Mouse (Mus musculus): ENCODE measurements around the gene Tmem205. TPM values are rescaled to one million over a fixed set of nuclear protein-coding genes. Genes with fewer than 3 reads are reported as not detected.
A peak's percentile ranks its signal among the peaks of the same experiment; 100 is the strongest.

The Tmem205 gene
- polyA plus RNA-seq (2015; fragmentation: Nextera tagmentation; extraction: Ambion mirVana): 56.5 and 61.0 TPM in 2 replicates

DNA sequence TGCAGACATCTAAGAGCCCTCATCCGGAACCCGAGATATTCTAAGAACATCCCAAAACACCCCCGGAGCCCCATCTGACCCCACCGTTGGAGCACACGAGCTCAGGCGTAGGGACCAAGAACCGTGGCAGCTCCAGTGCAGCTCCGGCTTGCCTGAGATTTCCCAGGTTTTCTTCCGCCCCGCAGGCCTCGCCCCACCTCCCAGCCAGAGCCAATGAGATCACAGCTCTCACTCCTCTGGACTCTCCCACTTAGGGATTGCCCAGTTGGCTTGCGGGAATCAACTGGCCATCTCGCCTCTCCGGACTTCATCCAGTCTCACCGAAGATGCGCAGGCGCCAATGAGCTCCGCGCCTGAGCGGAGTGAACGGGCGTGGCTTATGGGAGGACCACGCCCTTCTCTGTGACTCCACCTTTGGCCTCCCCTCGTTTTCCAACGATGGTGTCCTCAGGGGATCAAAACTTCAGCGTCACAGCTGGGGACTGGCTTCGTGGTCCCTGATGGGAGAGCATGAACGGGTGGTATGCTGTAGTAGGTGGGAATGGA lies at the start of gene Tmem205, which contains the start of gene Ccdc159:
Gene Tmem205 (minus strand): TSS at position 349 of the 546 bp plus-strand sequence.
Gene Ccdc159 (plus strand): TSS at position 264 of the 546 bp plus-strand sequence.
- Histone ChIP-seq H3K4me2 (ENCODE audit: low read length) (peak within 1 kb of the TSS; percentile 70), H3K4me3 (ENCODE audit: low read length) (peak within 1 kb of the TSS; percentile 58), H3K27ac (ENCODE audit: low read depth, low read length) (peak within 1 kb of the TSS; percentile 60), H3K27me3 (replicated peaks; ENCODE audit: control insufficient read depth, insufficient read depth, low read length) (no peaks in the 10 kb centered on the region), H3K4me1 (ENCODE audit: control insufficient read depth, insufficient read depth, low read depth, low read length) (peaks cover 9% of the 10 kb centered on the region), H3K9me3 (ENCODE audit: control insufficient read depth, low read length) (no peaks in the 10 kb centered on the region), H3K36me3 (ENCODE audit: control insufficient read depth, insufficient read depth, low read length) (no peaks in the 10 kb centered on the region), H3K9ac (ENCODE audit: low read depth, low read length) (peak within 1 kb of the TSS; percentile 78)
- WGBS: under 1% methylated on average over 28 of the region's 28 CpGs
- ATAC-seq: peak; percentile 98

DNA sequence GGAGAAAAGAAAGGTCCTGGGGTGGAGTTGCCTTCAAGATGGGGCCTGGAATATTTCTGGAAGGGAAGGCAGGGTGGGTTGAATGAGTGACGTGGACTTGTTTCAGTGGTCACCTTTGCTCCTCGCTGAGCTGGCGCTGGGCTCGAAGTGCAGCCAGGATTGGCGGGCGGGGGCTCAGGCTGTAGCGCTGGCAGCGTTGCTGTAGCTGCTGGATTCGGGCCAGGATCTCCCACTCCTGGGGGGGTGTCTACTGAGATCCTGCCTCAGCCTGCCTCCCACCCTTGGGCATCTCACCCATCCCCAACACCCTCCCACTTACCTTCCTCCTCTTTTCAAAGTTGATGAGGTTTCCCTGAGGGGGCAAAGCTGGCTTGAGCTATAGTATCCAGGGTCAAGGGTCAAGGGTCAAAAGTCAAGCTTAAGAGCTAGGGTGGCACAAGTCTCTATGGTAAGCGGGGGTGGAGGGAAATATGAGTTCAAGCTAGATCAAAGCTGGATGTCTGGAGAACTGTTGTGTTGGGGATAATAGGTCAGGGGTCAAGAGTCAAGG lies 49.3 kb upstream of the Tmem205 start:
- Histone ChIP-seq H3K36me3 (ENCODE audit: control insufficient read depth, insufficient read depth, low read length) (no peaks in the 10 kb centered on the region), H3K9me3 (ENCODE audit: control insufficient read depth, low read length) (no peaks in the 10 kb centered on the region), H3K4me1 (ENCODE audit: control insufficient read depth, insufficient read depth, low read depth, low read length) (no peaks in the 10 kb centered on the region), H3K4me3 (ENCODE audit: low read length) (no peak overlapping the region), H3K27me3 (replicated peaks; ENCODE audit: control insufficient read depth, insufficient read depth, low read length) (no peaks in the 10 kb centered on the region), H3K9ac (ENCODE audit: low read depth, low read length) (no peak overlapping the region), H3K4me2 (ENCODE audit: low read length) (no peak overlapping the region), H3K27ac (ENCODE audit: low read depth, low read length) (no peak overlapping the region)
- 89% methylated on average over 10 of the region's 10 CpGs for WGBS
- ATAC-seq: no peak

DNA sequence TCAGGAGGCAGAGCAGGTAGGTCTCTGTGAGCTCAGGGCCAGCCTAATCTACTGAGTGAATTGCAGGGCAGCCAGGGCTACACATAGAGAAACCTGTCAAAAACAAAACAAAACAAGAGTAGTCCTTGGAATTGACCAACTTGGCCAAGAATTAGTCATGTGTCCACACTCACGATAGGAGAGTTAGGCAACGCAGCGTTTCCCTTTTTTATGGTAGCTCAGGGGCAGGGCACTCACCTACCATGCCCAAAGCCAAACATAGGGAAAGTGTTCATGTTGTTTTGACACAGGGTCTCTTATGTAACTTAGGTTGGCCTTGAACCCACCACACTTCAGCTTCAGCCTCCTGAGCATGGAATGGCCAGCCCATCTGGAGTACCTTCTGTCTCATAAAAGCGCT lies 41.9 kb upstream of the Tmem205 start:
- Histone ChIP-seq H3K4me3 (ENCODE audit: low read length) (no peak overlapping the region), H3K9me3 (ENCODE audit: control insufficient read depth, low read length) (no peaks in the 10 kb centered on the region), H3K27ac (ENCODE audit: low read depth, low read length) (no peak overlapping the region), H3K9ac (ENCODE audit: low read depth, low read length) (no peak overlapping the region), H3K27me3 (replicated peaks; ENCODE audit: control insufficient read depth, insufficient read depth, low read length) (no peaks in the 10 kb centered on the region; the same call in 1 of the 2 replicates), H3K36me3 (ENCODE audit: control insufficient read depth, insufficient read depth, low read length) (no peaks in the 10 kb centered on the region), H3K4me1 (ENCODE audit: control insufficient read depth, insufficient read depth, low read depth, low read length) (no peaks in the 10 kb centered on the region), H3K4me2 (ENCODE audit: low read length) (no peak overlapping the region)
- WGBS: 94% methylated on average over 4 of the region's 4 CpGs
- no peak for ATAC-seq

DNA sequence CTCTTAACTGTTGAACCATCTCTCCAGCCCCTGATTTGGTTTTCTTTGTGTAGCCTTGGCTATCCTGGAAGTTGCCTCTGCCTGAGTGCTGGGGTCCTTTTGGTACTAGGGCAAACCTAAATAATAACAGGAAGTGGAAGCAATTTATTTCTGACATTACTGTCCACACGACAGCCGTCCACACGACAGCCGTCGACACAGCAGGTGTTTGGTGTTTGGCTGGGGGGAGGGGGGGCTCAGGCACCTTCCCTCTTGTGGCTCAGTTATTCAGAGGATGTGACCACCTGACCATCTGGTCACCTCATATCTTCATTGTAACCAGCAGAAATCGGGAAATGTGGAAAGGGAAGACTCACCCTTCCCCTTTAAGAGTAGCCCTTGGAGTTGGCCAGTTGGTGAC lies 41.5 kb upstream of the Tmem205 start:
- Histone ChIP-seq H3K36me3 (ENCODE audit: control insufficient read depth, insufficient read depth, low read length) (no peaks in the 10 kb centered on the region), H3K9me3 (ENCODE audit: control insufficient read depth, low read length) (no peaks in the 10 kb centered on the region), H3K4me2 (ENCODE audit: low read length) (no peak overlapping the region), H3K27me3 (replicated peaks; ENCODE audit: control insufficient read depth, insufficient read depth, low read length) (no peaks in the 10 kb centered on the region; the same call in 1 of the 2 replicates), H3K4me1 (ENCODE audit: control insufficient read depth, insufficient read depth, low read depth, low read length) (no peaks in the 10 kb centered on the region), H3K27ac (ENCODE audit: low read depth, low read length) (no peak overlapping the region), H3K9ac (ENCODE audit: low read depth, low read length) (no peak overlapping the region), H3K4me3 (ENCODE audit: low read length) (no peak overlapping the region)
- 69% methylated on average over 6 of the region's 6 CpGs for WGBS
- no peak for ATAC-seq

DNA sequence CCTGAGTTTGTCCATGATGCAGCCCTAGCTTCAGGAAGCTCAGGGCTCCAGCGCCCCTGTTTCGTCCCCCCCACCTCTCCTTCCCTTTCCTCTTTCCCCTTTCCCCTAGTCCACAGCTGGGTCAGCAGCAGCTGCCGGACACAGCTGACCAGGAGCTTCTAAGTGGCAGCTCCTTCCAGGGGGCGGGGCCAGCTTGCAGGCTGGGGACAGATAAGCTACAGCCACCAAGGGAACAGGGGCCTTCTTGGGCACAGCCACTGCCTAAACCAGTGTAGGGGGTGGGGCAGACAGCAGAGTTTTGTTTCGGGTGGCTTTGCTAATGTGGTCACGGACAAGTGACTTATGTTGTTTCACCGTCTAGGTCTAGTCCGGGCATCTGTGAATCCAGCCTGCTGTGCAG lies 36.1 kb upstream of the Tmem205 start, which contains the start of gene Epor:
Gene Epor (minus strand): TSS at position 90 of the 400 bp plus-strand sequence.
- peak within 1 kb of the TSS; percentile 41 for H3K9ac ChIP-seq (ENCODE audit: low read depth, low read length)
- H3K27me3 ChIP-seq (replicated peaks; ENCODE audit: control insufficient read depth, insufficient read depth, low read length): peaks cover 35% of the 10 kb centered on the region
- peak within 1 kb of the TSS; percentile 59 for H3K4me2 ChIP-seq (ENCODE audit: low read length)
- H3K36me3 ChIP-seq (ENCODE audit: control insufficient read depth, insufficient read depth, low read length): no peaks in the 10 kb centered on the region
- peak; percentile 35; the same call in 1 of the 2 replicates for ATAC-seq
- H3K9me3 ChIP-seq (ENCODE audit: control insufficient read depth, low read length): no peaks in the 10 kb centered on the region
- peaks cover 15% of the 10 kb centered on the region for H3K4me1 ChIP-seq (ENCODE audit: control insufficient read depth, insufficient read depth, low read depth, low read length)
- WGBS: 14% methylated on average over 8 of the region's 8 CpGs
- H3K4me3 ChIP-seq (ENCODE audit: low read length): peak within 1 kb of the TSS; percentile 41
- H3K27ac ChIP-seq (ENCODE audit: low read depth, low read length): no peak within 1 kb of the TSS

DNA sequence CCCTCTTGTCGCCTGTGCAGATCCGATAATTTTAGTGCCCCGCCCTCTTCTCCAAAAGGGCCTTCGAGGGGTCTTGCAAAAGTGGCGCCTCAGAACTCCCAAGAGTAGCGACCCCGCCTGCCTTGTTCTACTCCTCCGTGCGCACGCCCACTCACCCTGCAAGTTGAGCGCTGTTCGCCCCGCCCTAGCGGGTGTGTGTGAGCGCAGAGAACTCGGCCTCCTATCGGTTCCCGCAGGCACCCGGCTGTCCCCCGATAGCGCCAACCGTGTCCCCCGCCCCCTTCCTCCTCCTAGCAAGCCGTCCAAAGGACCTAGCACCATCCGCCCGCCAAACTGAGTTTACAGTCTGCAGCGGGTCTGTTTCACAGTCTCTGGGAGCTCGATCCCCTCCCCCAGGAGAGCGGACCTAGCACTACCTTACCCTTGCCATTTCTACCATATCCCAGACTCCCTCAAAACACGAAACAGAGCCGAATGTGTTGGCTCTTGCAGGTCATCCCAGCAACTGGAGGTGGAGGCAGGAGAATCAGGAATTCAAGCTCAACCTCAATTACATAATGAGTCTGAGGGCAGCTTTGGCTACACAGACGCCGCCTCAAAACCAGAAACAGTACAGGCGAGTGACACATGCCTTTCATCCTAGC lies 35.2 kb upstream of the Tmem205 start:
- peak; percentile 28; the same call in 1 of the 2 replicates for ATAC-seq
- no peak overlapping the region for H3K27ac ChIP-seq (ENCODE audit: low read depth, low read length)
- H3K9ac ChIP-seq (ENCODE audit: low read depth, low read length): peak overlapping the region; percentile 41
- no peaks in the 10 kb centered on the region for H3K9me3 ChIP-seq (ENCODE audit: control insufficient read depth, low read length)
- 4% methylated on average over 31 of the region's 34 CpGs for WGBS
- peak overlapping the region; percentile 59 for H3K4me2 ChIP-seq (ENCODE audit: low read length)
- peak overlapping the region; percentile 41 for H3K4me3 ChIP-seq (ENCODE audit: low read length)
- peaks cover 15% of the 10 kb centered on the region for H3K4me1 ChIP-seq (ENCODE audit: control insufficient read depth, insufficient read depth, low read depth, low read length)
- H3K27me3 ChIP-seq (replicated peaks; ENCODE audit: control insufficient read depth, insufficient read depth, low read length): peaks cover 35% of the 10 kb centered on the region
- H3K36me3 ChIP-seq (ENCODE audit: control insufficient read depth, insufficient read depth, low read length): no peaks in the 10 kb centered on the region

DNA sequence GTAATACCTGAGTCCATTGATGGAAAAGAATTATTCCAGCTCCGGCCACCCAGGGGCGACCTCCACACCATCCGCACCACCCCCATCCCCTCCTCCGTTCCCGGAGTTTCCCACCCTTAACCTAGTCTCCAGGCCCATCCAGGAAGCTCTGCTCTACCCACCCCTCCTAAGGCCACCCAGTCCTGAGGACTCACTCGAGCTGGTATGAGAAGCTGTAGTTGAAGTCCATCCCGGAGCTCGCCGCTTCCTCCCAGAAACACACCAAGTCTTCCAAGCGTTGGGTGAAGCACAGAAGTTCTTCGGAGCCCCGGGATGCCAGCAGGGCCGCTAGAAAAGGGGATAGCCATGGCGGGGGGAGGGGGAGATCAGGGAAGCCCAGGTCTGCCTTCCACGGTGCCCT lies 34.7 kb upstream of the Tmem205 start:
- WGBS: 0% methylated on average over 15 of the region's 15 CpGs
- H3K27ac ChIP-seq (ENCODE audit: low read depth, low read length): no peak overlapping the region
- peaks cover 15% of the 10 kb centered on the region for H3K4me1 ChIP-seq (ENCODE audit: control insufficient read depth, insufficient read depth, low read depth, low read length)
- H3K4me3 ChIP-seq (ENCODE audit: low read length): peak overlapping the region; percentile 41
- H3K9ac ChIP-seq (ENCODE audit: low read depth, low read length): peak overlapping the region; percentile 41
- peak overlapping the region; percentile 59 for H3K4me2 ChIP-seq (ENCODE audit: low read length)
- no peak for ATAC-seq
- H3K27me3 ChIP-seq (replicated peaks; ENCODE audit: control insufficient read depth, insufficient read depth, low read length): peaks cover 35% of the 10 kb centered on the region
- H3K36me3 ChIP-seq (ENCODE audit: control insufficient read depth, insufficient read depth, low read length): no peaks in the 10 kb centered on the region
- H3K9me3 ChIP-seq (ENCODE audit: control insufficient read depth, low read length): no peaks in the 10 kb centered on the region

DNA sequence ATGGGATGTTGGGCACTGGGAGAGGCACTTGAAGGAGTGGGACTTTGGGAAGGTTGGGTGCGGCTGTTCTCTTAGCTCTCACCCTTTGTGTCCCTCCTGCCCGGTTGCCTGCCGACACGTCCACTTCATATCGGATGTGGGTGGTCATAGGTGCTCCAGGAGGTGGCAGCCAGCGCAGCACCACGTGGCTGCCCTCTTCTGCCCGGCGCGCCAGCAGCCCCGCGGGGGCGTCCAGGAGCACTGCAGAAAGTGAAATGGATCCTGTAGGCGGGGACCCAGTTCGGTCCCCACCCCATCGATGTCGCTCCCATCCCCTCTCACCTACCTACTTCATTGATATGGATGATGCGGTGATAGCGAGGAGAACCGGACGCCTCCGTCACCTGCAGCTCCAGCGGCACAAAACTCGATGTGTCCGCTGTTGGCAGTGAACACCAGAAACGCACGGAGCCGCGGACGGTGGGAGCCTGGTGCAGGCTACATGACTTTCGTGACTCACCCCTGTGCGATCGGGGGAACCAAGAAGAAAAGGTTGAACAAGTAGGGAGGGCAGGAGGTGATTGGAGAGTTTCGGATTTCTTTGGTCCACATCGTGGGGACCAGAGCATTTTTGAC lies 34.1 kb upstream of the Tmem205 start:
- H3K27me3 ChIP-seq (replicated peaks; ENCODE audit: control insufficient read depth, insufficient read depth, low read length): peaks cover 35% of the 10 kb centered on the region
- H3K4me3 ChIP-seq (ENCODE audit: low read length): peak overlapping the region; percentile 41
- no peak overlapping the region for H3K27ac ChIP-seq (ENCODE audit: low read depth, low read length)
- 2% methylated on average over 35 of the region's 35 CpGs for WGBS
- no peaks in the 10 kb centered on the region for H3K36me3 ChIP-seq (ENCODE audit: control insufficient read depth, insufficient read depth, low read length)
- H3K4me1 ChIP-seq (ENCODE audit: control insufficient read depth, insufficient read depth, low read depth, low read length): peaks cover 17% of the 10 kb centered on the region
- peak overlapping the region; percentile 59 for H3K4me2 ChIP-seq (ENCODE audit: low read length)
- H3K9me3 ChIP-seq (ENCODE audit: control insufficient read depth, low read length): no peaks in the 10 kb centered on the region
- no peak for ATAC-seq
- peak overlapping the region; percentile 41; the same call in 1 of the 2 replicates for H3K9ac ChIP-seq (ENCODE audit: low read depth, low read length)

All from hindbrain, embryonic 16.5 days (tissue).